Mouse (Mus musculus) liver, embryonic 14.5 days (tissue): ENCODE measurements around the gene Nos1ap. TPM values are rescaled to one million over a fixed set of nuclear protein-coding genes. Genes with fewer than 3 reads are reported as not detected.

Experiments used
- ATAC-seq: fragments of 200-750 bp; cut with Nextera tagmentation; 2 replicates; pipeline ENCODE4 v1.8.0; 2017; ENCODE audit warnings: moderate number of reproducible peaks, mild to moderate bottlenecking, moderate library complexity; ENCODE audit not compliant: insufficient read depth
- DNase-seq, 3 experiments: peaks; one replicate each; pipeline ENCODE4 v3.0.0-alpha.2; 2012 to 2013; ENCODE audit warnings: low read depth in 3 of 3, low spot score in 3 of 3
- H3K27ac ChIP-seq: fragments of 300-500 bp; sonication (generic); 2 replicates; pipeline ENCODE4 v1.5.1; 2014; ENCODE audit warnings: moderate library complexity, mild to moderate bottlenecking, control low read depth, inconsistent platforms
- H3K27me3 ChIP-seq: fragments of 300-500 bp; sonication (generic); 2 replicates; pipeline ENCODE4 v1.6.1; 2014; ENCODE audit warnings: mild to moderate bottlenecking, low read length, moderate library complexity; ENCODE audit not compliant: control insufficient read depth, insufficient read depth
- H3K36me3 ChIP-seq: fragments of 300-500 bp; sonication (generic); replicated peaks from 2 replicates; pipeline ENCODE4 v1.6.1; 2014; ENCODE audit warnings: low read depth; ENCODE audit not compliant: control insufficient read depth, insufficient read depth
- H3K4me1 ChIP-seq, 2 experiments: fragments of 200-500 bp in 1 of 2; fragments of 300-500 bp in 1 of 2; sonication (generic) in 1 of 2; replicated peaks; 2 replicates each; pipeline ENCODE4 v1.6.1; 2012 to 2014; ENCODE audit warnings: antibody characterized with exemption in 1 of 2, inconsistent platforms in 1 of 2, low read length in 1 of 2; ENCODE audit not compliant: control insufficient read depth in 2 of 2, insufficient read depth in 2 of 2
- H3K4me2 ChIP-seq: fragments of 300-500 bp; sonication (generic); 2 replicates; pipeline ENCODE4 v1.6.1; 2014; ENCODE audit warnings: low read depth, mild to moderate bottlenecking, control low read depth, moderate library complexity
- H3K4me3 ChIP-seq, 2 experiments: fragments of 200-500 bp in 1 of 2; fragments of 300-500 bp in 1 of 2; sonication (generic) in 1 of 2; 2 replicates each; pipeline ENCODE4 v1.5.1; 2012 to 2014; ENCODE audit warnings: low read depth in 2 of 2, low read length in 2 of 2, mild to moderate bottlenecking in 2 of 2, control low read depth in 1 of 2, inconsistent platforms in 1 of 2, moderate library complexity in 1 of 2; ENCODE audit not compliant: insufficient read depth in 1 of 2
- H3K9ac ChIP-seq: fragments of 300-500 bp; sonication (generic); replicated peaks from 2 replicates; pipeline ENCODE4 v1.6.1; 2014; ENCODE audit warnings: mild to moderate bottlenecking, control low read depth, moderate library complexity
- H3K9me3 ChIP-seq: fragments of 300-500 bp; sonication (generic); 2 replicates; pipeline ENCODE4 v1.6.1; 2016; ENCODE audit warnings: low read length, mixed read lengths; ENCODE audit not compliant: control insufficient read depth
- CTCF ChIP-seq: IDR thresholded peaks from 2 replicates; pipeline ENCODE4 v1.5.1; 2016; ENCODE audit warnings: antibody characterized with exemption, low read depth, control low read depth
- EP300 ChIP-seq: IDR thresholded peaks from 2 replicates; pipeline ENCODE4 v1.6.1; 2016; ENCODE audit warnings: antibody characterized with exemption, low read depth
- WGBS: fragments of 180-500 bp; shearing (Covaris S2); extraction: QIAGEN DNeasy Blood & Tissue Kit; methylation state at CpG from one replicate; pipeline ENCODE4 v1.1.7; 2014; ENCODE audit not compliant: insufficient replicate concordance; 5-methylcytosine and 5-hydroxymethylcytosine counted together
- polyA plus RNA-seq, 2 experiments: library from polyadenylated mRNA; depleted of rRNA in 1 of 2; stranded (reverse) in 1 of 2; unstranded in 1 of 2; fragments of >200 nt; fragmentation: Nextera tagmentation in 1 of 2; extraction: Ambion mirVana in 1 of 2; gene quantifications; 2 replicates each; pipeline versions ENCODE4 v1.2.1 to v1.2.3; 2012 to 2014

The Nos1ap gene
- polyA plus RNA-seq, 2 experiments, result 1.8 to 2.2 TPM

DNA sequence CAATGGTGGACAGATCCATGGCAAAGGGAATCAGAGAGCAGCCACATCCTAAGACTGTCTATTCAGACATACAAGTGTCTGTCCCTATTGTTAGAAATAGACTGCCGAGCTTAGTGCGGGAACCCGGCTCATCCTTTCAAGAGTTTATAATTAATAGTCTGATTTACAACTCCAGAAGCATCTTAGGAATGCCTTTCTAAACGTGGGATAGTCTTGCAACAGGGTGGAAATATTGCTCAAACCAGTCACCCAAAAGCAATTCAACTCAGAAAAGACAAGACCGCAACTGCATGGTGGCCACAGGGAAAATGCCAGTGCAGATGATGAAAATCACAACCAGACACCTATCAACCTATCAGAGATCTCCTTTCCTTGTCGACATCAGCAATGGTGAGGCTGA is 173.5 kb downstream of the Nos1ap start:
- TF ChIP-seq CTCF (no peak), EP300 (no peak)
- no peak overlapping the region for H3K27ac ChIP-seq
- no peak overlapping the region for H3K4me2 ChIP-seq
- WGBS, result 62% methylated on average over 6 of the region's 6 CpGs
- no peak overlapping the region for H3K9ac ChIP-seq
- H3K36me3 ChIP-seq, result no peaks in the 10 kb centered on the region
- no peaks in the 10 kb centered on the region for H3K9me3 ChIP-seq
- ATAC-seq, result no peak
- H3K4me1 ChIP-seq, result no peaks in the 10 kb centered on the region
- no peak overlapping the region for H3K4me3 ChIP-seq
- H3K27me3 ChIP-seq, result no peaks in the 10 kb centered on the region
- no peak for DNase-seq

DNA sequence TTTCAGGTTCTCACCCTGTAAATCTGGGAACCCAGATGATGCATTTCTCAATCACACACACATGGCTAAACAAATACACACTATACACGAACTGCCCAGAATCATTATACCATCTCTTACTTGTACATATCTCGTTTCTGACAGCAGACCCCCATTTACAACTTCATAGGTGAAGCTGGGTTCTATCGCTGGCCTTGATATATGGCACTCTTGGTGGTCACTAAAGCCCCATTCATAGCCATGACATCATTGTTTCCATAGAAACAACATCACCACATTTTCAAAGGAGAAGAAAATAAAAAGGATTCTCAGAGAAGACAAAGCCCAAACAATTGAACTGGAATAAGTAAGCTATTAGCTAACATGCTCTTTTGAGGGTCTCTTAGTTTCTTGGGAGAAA is 174.3 kb downstream of the Nos1ap start:
- ATAC-seq (no peak), DNase-seq (no peak)
- 49% methylated on average over 3 of the region's 3 CpGs for WGBS
- no peak overlapping the region for H3K4me3 ChIP-seq
- H3K27me3 ChIP-seq, result no peaks in the 10 kb centered on the region
- no peaks in the 10 kb centered on the region for H3K4me1 ChIP-seq
- TF ChIP-seq CTCF (no peak), EP300 (no peak)
- H3K27ac ChIP-seq, result no peak overlapping the region
- H3K9ac ChIP-seq, result no peak overlapping the region
- no peak overlapping the region for H3K4me2 ChIP-seq
- no peaks in the 10 kb centered on the region for H3K36me3 ChIP-seq
- no peaks in the 10 kb centered on the region for H3K9me3 ChIP-seq

DNA sequence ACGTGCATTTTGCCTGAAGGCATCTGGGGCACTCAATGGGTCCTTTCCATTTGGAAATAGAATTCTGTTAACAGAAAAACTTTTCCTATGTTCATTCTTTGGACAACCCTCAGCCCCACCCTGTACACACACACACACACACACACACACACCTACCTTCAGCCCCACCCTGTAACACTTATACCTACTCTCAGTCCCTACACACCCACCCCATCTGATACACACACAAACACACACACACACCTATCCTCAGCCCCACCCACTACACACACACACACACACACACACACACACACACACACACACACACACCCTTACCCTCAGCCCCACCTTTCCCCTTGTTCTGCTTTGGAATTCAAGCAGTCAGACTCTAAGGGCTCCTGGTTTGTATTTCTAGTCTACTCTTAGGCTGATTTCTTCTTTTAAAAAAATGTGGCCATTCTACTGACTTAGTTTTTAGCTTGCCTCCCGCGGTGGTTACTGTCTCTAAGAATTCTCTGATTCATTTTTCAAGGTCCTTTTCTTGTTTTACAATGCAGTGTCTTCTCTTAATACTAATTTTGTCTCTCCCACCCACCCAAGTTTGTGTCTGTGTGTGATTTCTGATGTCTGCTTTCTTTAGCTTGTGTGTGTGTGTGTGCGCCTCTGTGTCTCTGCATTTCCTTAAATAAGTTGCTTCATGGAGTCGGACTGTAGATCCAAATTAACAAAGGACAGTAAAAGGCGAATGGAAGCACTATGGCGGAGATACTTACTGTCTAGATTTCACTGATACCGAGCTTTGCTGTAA is 179.1 kb downstream of the Nos1ap start:
- ATAC-seq (no peak), DNase-seq (no peak)
- WGBS, result 67% methylated on average over 8 of the region's 8 CpGs
- no peaks in the 10 kb centered on the region for H3K9me3 ChIP-seq
- H3K4me2 ChIP-seq, result no peak overlapping the region
- H3K4me3 ChIP-seq, result no peak overlapping the region
- H3K27ac ChIP-seq, result no peak overlapping the region
- no peaks in the 10 kb centered on the region for H3K27me3 ChIP-seq
- no peaks in the 10 kb centered on the region for H3K36me3 ChIP-seq
- no peaks in the 10 kb centered on the region for H3K4me1 ChIP-seq
- no peak for TF ChIP-seq EP300
- no peak for TF ChIP-seq CTCF
- no peak overlapping the region for H3K9ac ChIP-seq

DNA sequence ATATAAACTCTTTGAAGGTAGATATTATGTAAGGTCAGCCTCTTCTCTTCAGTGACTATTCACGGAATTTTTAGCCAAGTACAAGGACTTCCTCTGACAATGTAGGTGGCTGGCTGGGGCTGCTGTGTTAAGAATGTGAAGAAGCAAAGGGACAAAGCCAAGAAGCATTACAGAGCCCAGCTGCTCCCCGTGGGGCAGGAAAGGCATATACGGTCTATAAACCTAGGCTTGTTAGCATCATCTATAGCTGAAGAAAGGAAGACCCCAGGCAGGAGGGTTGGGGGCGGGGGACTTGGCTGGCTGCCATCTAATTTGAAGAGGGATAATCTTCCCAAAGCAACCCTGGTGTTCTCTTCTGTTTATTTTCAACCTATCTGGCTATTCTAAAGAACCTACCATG is 180.6 kb downstream of the Nos1ap start:
- Histone ChIP-seq H3K4me2 (no peak overlapping the region), H3K27ac (no peak overlapping the region), H3K9me3 (no peaks in the 10 kb centered on the region), H3K4me3 (no peak overlapping the region), H3K27me3 (no peaks in the 10 kb centered on the region), H3K36me3 (no peaks in the 10 kb centered on the region), H3K4me1 (no peaks in the 10 kb centered on the region), H3K9ac (no peak overlapping the region)
- DNase-seq (no peak), ATAC-seq (no peak)
- TF ChIP-seq CTCF, result no peak
- WGBS, result 49% methylated on average over 4 of the region's 4 CpGs

DNA sequence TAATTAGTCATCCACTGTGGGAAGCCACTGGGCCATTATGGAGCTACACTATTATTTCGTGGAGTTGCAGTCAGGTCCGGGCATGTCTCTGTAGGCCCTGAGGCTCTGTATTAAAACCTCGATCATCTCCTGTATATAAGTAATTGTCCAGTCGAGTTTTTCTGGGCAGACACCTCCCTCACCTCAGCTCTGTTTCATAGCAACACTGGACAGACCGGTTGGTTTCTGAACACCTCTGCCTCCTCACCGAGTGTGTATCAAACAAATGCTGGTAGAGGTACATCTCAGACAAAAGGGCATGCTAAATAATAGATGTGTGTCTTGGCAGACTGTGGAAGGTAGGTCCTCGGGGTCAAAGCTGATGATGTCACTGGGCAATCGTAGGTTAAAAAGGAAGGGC is 182.7 kb downstream of the Nos1ap start:
- no peak overlapping the region for H3K9ac ChIP-seq
- ATAC-seq, result no peak
- no peak overlapping the region for H3K4me2 ChIP-seq
- no peaks in the 10 kb centered on the region for H3K27me3 ChIP-seq
- no peak overlapping the region for H3K27ac ChIP-seq
- H3K4me3 ChIP-seq, result no peak overlapping the region
- H3K4me1 ChIP-seq, result no peaks in the 10 kb centered on the region
- TF ChIP-seq CTCF (no peak), EP300 (no peak)
- 60% methylated on average over 8 of the region's 8 CpGs for WGBS
- DNase-seq, result no peak
- H3K9me3 ChIP-seq, result no peaks in the 10 kb centered on the region
- H3K36me3 ChIP-seq, result no peaks in the 10 kb centered on the region
